Mouse (Mus musculus) fat pad, adult 2 months (tissue): ENCODE measurements around the gene Auh.

Experiments used
- DNase-seq: peaks from one replicate; pipeline ENCODE4 v3.0.0-alpha.2; 2011; ENCODE audit warnings: low read depth, low spot score; ENCODE audit errors: extremely low read depth

The Auh gene

DNA sequence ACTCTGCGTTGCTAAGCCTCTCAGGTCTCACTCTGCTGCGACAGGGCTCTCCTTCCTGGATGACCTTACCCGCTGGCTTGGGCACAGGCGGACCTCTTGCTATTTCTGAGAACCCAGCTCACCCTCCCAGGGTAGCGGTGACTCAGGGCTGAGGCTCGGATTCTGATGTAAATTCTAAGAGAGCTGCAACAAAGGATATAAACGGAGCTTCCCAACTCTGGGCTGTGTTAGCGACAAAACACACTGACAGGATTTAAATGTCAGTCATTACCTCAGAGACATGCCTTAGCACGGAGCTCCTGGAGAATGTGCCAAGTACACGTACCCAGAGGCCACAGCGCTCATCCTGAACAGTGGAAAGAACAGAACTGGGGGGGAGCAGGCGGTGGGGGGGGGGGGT, 49.6 kb downstream of the Auh start:
- DNase-seq: peak; percentile 37

DNA sequence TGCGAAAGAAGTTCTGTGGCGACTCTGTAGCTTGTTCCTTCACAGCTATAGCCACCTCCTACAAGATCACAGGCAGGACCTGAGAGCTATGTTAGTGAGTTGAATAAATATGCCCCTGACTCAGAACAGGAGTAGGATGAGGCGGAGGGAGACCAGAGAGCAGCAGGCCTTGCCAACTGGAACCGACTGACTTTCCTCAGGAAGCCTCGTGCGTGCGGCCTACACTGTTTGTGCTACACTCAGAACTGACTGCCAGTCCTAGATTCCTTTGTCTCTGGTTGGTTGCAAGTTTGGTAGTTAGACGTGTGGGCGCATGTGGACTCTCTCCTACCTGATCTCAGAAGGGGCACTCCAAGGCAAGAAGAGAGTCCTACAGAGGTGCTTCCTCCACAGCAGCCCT, 50.2 kb downstream of the Auh start:
- peak; percentile 26 for DNase-seq

DNA sequence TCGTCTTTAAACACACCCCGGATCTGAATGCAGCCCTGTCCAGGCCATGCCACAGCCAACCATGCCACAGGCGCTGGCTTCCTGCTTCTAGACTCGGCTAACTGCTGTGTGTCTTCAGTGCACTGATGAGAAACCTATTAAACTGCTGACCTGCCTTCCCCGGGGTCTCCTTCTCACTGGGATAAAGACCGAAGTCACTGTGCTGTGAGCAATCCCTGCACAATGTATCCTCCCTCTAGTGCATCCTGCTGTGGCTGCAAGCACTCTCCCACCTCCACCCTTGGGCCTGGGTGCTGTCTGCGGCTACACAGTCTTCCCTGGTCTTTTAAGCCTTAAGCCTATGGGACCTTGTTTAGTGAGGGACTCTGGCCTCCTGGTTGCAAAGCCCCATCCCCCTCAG, 50.7 kb downstream of the Auh start:
- no peak for DNase-seq

DNA sequence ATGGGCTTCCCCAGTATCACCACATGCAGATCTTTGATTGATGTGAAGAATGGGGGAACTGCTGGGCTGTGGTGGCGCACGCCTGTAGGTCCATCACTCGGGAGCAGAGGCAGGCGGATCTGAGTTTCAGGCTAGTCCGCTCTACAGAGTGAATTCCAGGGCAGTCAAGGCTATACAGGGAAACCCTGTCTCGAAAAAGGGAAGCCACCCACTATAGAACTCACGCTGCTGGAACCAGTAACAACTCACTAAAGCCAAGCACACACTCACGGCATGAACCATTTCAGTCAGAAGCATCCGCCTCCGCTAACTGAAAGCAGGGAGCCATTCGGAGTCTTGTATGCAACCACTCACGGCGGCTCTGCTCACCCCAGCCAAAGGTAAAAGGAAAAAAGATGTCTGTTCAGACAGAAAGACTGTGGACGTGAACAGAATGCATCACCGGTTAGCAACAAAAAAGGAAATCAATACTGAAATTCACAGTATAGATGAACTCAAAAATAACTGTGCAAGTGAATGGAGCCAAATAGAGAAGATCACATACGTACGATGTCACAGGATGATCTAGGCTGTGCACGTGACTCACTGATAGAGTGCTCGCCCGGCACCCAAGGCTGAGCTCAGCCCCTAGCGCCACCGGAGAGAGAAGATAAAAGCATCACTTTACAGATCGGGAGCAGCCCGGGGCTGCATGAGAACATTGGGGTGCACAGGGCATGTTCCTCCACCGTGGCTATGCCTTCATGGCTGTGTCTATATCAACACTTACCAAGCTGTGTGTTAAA, 53.7 kb downstream of the Auh start:
- DNase-seq: no peak

DNA sequence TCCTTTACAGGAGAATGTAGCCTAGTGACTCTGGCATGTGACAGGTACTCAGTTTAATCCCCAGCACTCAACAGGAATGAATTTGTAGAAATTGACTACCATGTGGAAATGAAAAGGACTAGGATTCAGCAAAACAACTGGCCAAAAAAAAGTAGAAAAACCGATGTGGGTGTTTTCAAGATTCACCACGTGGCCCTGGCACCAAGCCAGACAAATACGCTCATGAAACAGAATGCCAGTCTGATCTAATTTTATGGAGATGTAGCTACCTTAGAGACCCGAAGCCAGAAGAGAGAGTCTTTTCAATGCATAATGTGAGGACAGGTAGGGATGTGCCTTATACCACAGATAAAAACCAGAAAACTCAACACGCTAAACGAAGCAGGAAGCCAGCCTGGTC, 54.4 kb downstream of the Auh start:
- DNase-seq: no peak

DNA sequence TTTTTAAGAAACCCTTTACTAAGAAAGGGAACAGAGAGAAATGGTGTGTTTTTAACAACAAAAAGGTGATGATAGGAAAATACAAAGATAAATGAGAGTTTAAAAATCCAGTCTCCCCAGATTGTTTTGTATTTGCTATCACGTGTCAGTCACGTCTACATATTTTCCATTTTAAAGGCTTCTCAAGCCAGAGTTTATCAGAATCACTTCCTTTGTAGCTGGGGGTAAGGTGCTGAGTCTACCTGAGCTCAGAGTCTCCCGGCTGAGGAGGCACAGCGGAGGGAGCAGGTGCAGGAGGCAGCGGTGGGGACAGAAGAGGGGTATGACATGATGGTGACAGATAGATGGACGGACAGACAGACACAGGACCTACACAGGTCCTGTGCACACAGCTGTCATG, 55.1 kb downstream of the Auh start:
- DNase-seq: no peak

DNA sequence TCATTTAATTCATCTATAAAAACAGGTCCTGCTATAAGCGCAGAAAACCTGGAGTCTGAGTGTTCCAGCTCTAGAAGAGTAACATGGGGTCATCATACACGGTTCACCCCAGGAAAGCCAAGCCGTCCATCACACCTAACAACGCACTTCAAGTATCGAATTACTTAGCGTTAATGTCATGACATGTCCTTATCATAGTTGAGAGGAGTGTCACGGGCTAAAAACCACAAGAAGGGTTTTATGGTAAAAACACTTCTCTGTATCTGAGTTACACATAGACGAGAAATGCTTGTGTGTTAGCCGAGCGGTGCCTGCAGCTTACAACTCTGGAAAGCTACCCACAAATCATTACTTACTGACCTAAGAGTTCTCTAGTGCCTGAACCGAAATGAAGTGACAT, 55.6 kb downstream of the Auh start:
- DNase-seq: no peak

DNA sequence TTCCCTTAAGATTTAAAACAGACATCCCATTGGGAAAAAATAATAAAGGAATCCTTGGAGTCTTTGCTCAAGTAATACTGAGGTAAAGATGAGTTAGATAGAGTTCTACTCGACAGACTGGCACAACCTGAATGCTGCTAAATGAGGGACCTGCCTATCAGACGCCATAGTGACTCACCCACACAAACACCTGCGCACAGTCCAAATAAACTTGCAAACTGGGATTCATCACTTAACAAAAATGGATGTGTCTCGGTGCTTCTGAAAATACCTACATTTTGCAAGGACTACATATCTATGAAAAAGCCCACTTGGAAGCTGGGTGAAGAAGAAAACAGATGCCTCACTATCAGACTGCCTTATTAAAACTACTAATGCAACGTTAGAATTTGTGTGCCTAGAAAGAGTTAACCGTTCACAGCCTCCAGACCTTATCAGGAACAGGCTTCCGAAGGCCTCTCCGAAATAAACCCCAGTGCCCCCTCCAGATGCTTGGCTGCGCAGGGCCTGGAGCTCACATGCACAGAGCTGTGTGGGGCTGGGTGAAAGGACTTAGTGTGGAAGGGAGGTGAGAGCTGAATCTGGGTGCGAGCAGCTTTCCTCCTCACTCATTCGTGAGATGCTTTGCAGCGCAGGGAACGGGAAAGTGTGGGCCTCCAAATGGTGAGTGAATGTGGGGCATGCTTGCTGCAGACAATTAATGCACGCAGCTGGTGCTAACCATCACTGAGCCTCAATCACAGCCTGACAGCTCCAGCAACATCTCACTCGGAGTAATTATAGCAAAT, 63.3 kb downstream of the Auh start:
- no peak for DNase-seq

DNA sequence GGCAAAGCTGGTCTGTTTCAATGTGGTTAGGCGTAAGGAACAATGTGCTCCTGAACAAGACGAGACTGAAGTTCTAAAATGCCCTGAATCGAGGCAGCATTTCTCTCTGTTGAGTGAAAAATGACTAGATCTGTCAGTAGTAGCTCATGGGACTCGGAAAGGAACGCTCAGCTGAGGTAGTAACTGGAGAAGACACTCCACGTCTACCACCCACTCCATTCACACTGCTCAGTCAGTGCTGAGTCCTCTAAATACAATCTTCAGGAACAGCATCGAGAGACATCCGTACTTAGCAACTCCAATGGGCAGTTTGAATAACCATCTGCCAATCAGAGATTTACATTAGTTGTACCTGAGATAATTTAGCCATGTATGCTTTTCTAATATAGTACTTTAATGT, 66.0 kb downstream of the Auh start:
- DNase-seq: no peak

DNA sequence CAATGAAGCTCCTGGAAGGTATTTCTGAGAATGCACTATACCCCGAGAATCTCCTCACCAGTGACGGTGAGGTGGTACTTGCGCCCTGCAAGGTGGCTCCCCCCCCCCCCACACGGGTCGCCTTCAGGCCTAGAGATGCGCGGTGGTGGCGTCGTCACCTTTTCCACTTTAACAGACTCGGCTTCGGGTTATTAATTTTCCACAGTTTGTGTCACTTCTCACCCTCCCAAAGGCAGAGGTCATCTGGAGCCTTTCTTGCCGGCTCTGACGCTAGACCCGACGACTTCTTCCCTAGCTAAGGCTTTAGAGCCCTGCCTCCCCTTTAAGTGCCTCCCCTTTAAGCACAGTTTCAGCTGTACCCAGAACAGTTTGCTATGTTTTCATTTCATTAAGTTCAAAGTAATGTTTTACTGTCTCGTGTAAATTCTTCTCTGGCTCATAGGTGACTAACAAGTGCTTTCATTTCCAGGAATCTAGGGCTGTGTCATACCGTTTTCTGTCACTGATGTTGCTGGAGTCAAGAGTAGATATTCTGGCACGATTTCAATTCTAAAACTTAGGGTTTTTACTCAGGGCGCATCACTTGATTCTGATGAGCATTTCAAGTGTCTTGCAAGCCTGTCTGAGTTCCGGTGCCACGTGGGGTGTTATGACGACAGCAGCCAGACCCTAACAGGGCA, 69.3 kb downstream of the Auh start:
- DNase-seq: no peak

DNA sequence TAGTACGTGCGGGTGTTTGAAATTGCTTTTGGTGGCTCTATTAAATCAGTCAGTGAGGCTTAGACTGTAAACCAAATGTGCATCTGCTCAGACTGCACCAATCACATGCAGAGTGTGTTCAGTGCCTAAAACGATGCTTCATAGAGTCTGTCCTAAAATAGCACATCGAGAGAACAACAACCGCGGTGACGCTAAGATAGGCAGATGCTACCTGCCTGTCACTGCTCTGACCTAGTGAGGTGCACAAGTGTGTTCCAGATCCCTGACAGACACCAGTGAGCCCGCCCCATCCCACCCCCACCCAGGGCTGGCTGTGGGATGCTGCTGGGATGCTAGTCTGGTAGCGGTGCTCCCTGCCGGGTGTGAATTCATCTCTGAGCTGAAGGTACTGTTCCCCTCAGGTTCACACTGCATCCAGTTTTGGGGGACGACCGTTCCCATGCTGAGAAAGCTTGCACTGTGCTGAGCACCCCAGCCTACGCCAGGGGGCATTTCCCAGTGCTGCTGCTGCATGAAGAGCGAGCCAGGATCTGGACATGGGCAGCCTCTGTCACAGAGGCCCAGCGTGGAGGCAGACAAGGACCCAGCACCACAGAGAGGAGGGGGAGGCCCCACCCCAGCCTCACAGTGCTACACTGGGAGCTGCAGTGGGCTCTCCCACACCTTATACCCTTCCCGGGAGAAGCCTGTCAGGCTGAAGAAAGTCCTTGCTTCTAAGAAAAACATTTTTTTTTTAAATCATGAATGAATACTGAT, 70.2 kb downstream of the Auh start:
- no peak for DNase-seq

DNA sequence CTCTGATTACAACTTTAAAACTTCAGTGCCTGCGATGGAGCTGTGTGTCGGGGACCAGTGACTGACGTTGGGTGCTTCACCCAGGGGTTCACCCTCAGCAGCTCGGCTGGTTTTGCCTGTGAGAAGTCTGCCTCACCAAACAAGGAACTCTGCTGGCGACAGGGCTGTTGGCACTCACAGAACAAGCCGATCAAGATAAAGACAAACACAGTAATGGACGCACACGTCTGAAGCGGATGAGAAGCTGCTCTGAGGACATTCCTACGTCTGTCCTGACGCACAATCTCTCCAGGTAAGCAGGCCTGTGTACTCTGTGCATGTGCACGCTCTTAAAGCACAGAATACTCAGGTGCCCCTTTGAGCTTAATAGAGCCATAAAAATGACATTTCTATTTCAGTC, 71.1 kb downstream of the Auh start:
- no peak for DNase-seq

DNA sequence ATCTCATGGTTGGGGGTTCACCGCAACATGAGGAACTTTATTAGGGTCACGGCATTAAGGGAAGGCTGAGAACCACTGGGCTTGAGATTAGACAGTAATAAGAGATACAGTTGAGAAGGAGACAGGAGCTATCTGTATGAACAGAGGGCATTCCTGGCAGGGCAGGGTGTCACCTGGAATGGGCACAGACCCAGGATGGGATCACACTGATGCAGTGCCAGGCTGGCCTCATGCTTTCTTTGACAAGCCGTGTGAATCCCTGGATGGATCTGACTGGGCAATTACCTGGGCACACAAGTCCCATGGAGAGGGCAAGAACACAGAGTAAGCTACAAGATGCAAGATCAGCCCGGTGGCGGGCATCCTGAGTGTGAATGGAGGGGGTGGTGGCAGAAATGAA, 71.7 kb downstream of the Auh start:
- no peak for DNase-seq

DNA sequence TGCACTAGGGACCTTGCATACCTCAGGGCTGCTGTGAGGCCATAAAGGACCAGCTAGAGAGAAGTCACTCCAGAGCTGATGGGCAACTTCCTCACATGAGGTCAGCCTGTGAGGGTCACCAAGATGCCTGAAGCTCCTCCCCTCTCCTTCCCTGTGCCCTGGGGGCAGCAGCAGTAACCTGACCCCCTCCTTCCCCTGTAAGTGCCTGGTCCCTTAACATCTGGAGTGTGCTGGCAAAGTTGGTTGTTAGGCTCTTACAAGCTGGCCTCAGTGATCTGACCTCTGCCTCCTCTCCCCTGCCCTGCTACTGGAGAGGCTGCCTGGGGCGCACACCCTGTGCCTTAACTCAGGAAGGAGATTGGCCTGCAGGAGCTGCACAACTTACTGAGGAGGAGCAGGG, 75.9 kb downstream of the Auh start:
- no peak for DNase-seq

DNA sequence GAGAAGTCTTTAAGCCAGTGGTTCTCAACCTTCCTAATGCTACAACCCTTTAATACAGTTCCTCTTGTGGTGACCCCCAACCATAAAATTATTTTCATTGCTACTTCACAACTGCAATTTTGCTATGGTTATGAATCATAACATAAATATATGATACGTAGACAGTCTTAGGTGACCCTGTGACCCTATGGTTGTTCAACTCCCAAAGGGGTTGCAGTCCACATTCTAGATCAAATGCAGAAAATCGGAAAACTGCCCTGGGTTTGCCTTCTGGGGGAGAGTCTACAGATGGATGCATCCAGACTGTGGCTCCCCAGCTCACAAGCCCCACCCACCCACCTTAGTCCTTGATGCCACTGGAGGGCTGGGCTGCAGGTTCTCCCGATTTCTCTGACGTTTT, 77.6 kb downstream of the Auh start:
- no peak for DNase-seq

DNA sequence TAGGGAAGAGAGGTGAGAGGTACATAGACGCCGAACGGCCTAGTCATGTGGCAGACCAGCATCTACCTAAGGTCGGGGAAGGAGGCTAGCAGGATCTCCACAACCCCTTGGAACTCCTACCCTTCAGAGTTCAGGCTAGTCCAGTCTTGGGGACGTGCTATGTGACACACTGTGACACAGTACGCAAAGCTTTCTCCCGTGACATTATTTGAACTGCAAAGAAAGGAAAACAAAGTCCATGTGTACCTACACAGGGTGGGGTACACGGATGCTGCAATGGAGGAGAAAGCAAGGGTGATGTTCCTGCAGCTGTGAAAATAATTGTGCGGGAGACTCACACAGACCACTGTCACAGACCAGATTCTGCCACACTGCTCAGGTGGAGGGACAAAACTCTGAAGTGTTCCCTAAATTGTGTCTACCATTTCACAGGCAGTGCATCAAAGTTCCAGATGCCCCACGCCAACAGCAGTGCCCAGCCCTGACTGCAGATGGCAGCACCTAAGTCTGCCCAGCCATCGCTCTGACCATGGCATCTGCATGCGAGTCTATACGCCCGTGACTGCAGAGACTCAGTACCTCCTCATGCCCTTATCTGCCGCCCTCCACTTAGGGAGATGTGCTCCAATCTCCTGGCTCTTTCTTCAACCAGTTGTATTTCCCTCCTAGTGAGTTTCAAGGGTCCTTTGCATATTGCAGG, 79.3 kb downstream of the Auh start:
- DNase-seq: no peak

DNA sequence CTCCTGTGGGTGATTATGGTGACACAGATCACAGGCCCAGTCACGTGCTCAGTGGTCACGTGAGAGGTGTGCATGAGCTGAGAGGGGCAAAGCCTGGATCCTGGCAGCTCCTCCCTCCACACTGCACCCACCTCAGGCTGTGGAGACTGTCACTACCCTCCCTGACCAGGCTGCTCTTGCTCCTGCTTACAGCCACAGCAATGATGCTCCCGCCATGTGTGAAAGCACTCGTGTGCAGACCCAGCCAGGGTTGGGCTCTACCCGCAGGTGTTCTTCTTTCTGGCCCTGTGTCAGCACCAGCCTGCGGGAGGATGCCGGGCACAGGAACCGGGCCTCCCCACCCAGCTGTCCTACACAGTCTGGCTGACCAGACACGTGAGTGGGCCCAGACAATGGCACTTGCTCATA, 80.1 kb downstream of the Auh start:
- no peak for DNase-seq

DNA sequence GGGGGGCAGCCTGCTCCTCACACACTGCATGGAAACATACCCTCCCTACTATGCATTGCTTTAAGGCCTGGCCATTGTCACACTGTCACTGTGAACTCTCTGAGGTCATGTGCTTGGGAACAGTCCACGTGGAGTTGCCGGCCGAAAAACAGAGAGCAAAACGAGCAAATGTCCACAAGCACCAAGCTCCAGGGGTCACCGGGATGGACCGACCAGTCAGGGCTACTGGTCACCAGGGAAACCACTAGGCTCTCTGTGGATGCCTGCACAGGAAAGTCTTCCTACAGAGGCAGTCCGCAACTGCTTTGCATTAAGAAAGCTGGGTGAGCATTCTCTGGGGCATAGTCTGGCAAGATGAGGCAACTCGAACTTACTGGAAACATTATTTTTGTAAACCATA, 82.0 kb downstream of the Auh start:
- DNase-seq: no peak

DNA sequence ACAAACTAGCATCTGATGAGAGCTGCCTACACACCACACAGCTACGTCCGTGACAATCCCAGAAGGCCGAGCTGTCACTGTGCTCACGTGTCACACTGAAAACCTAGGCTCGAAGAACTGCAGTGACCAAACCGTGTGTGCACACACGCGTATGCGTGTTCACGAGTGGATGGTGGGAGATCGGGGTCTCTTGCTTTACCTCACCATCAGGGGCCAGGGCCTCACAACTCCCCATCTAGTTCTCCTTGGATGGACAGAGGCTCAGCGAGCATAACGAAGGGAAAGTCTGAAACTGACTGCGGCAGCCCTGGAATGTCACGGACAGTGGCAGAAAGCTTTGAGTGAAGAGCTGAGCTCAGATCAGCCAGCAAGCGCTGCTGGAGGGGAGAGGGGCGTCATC, 82.4 kb downstream of the Auh start:
- DNase-seq: no peak

DNA sequence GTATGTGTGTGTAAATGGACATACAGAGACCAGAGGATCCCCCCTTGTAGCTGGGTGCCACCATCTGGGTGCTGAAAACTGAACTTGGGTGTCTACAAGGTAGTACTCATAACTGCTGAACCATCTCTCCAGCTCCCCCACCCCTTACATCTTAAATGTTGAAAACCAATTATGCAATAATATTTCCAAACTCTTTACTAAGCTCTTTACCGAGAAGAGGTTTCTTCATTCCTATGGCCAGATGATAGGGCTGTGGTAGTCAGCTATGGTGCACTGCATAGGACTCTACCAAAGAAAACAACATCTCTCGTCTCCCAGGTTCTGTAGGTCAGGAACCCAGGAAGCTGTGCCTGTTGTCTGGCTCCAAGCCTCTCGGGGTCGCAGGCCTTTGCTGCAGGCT, 83.9 kb downstream of the Auh start:
- DNase-seq: no peak
